Comparison of ENCODE assay signal across 30 mouse cellular contexts in the genomic region with DNA sequence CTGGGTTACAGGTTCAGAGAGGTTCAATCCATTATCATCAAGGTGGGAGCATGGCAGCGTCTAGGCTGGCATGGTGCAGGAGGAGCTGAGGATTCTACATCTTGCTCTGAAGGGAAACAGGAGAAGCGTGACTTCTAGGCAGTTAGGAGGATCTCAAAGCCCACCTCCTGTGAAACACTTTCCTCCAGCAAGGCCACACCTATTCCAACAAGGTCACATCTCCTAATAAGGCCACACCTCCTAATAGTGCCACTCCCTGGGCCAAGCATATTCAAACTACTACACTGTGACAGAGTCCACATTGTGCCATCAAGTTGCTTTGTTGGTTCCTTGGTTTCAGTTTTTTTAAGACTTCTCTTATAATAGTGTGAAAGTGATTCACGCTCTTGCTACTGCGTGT. TPM values are rescaled to one million over a fixed set of nuclear protein-coding genes. Genes with fewer than 3 reads are reported as not detected.
DNase-seq lines count a peak whose midpoint lies in the region; ATAC-seq and TF ChIP-seq lines count a peak whose summit lies in the region.
"Had no signal": no experiment of that assay in that cellular context is flagged by ENCODE, and none has a peak within 500 bp of the region (broad histone marks: within the 10 kb centered on the region; RNA-seq: fewer than 3 reads in every experiment).

No protein-coding gene starts in this region.

- TF ChIP-seq EP300 in ES-Bruce4 (IDR thresholded peaks at IDR 0.05; ENCODE audit: insufficient read depth, low read depth, low read length), result peak; percentile 87

- H3K36me3 ChIP-seq in ES-Bruce4 (ENCODE audit: control insufficient read depth, insufficient read depth, low read length, poor library complexity, severe bottlenecking), result peaks cover 35% of the 10 kb centered on the region
- peaks cover 23% of the 10 kb centered on the region for H3K36me3 ChIP-seq in ES-E14 (ENCODE audit: control insufficient read depth, insufficient read depth, low read length, poor library complexity, severe bottlenecking)
- H3K36me3 ChIP-seq in intestine, embryonic 15.5 days, result no peaks in the 10 kb centered on the region
- no peaks in the 10 kb centered on the region for H3K36me3 ChIP-seq in small intestine, adult 2 months (ENCODE audit: control insufficient read depth, insufficient read depth, low read length)
- H3K36me3 ChIP-seq in hindbrain, postnatal 0 days (ENCODE audit: insufficient read depth, low read length), result no peaks in the 10 kb centered on the region; the same call in 1 of the 2 replicates

- 86% methylated on average over 4 of the region's 4 CpGs for WGBS in intestine, embryonic 15.5 days
- 38% methylated on average over 4 of the region's 4 CpGs for WGBS in small intestine, adult 2 months
- 95% methylated on average over 4 of the region's 4 CpGs for WGBS in hindbrain, postnatal 0 days

- in situ Hi-C loops in ES-E14 (cut with MboI; ENCODE audit: low sequenced_read_pairs in 2 of 2, unreplicated experiment in 2 of 2), result no loop called here

- DNase-seq in ES-E14 (ENCODE audit: low read depth, low spot score), result peak; percentile 61
- no peak for DNase-seq in ovary, postnatal 36 days (ENCODE audit: low spot score)
- DNase-seq in hindbrain, postnatal 0 days (ENCODE audit: low spot score), result no peak
- no peak for DNase-seq in testis, postnatal 10 days (ENCODE audit: low spot score)
- DNase-seq: adrenal gland, adult 2 months; adrenal gland, postnatal 14 days; cerebellum, adult 11-12 months; cerebellum, adult 8-10 months; cerebellum, postnatal 10 days; cerebellum, postnatal 36 days; embryo, embryonic 11 days; gastrocnemius, postnatal 36 days; heart, adult 2 months; heart, postnatal 14 days; heart, postnatal 4 days; kidney, adult 11 months; kidney, adult 8-10 months had no signal

- H3K9me3 ChIP-seq in ES-Bruce4 (replicated peaks; ENCODE audit: control insufficient read depth, insufficient read depth, low read length, poor library complexity, severe bottlenecking), result no peaks in the 10 kb centered on the region
- no peaks in the 10 kb centered on the region for H3K9me3 ChIP-seq in ES-E14 (ENCODE audit: control insufficient read depth, insufficient read depth, low read depth, low read length)
- no peaks in the 10 kb centered on the region for H3K9me3 ChIP-seq in intestine, embryonic 15.5 days
- H3K9me3 ChIP-seq in hindbrain, postnatal 0 days (ENCODE audit: low read length), result no peaks in the 10 kb centered on the region
- H3K9me3 ChIP-seq: embryonic facial prominence, embryonic 10.5 days; forebrain, embryonic 10.5 days; forebrain, embryonic 13.5 days; heart, embryonic 10.5 days; heart, embryonic 13.5 days; hindbrain, embryonic 12.5 days; hindbrain, embryonic 15.5 days had no signal

- no peak overlapping the region for H3K4me3 ChIP-seq in ES-Bruce4 (ENCODE audit: low read depth, low read length)
- 0 out of 4 replicates have a peak overlapping the region, but pooled peaks of 1 of the 2 experiments have one; percentile 29 for H3K4me3 ChIP-seq in ES-E14 (ENCODE audit: insufficient read depth in 1 of 2, low read depth in 1 of 2, low read length in 2 of 2, poor library complexity in 1 of 2, severe bottlenecking in 1 of 2)
- no peak overlapping the region for H3K4me3 ChIP-seq in intestine, embryonic 15.5 days (replicated peaks)
- no peak overlapping the region for H3K4me3 ChIP-seq in small intestine, adult 2 months (ENCODE audit: low read depth, low read length)
- H3K4me3 ChIP-seq in hindbrain, postnatal 0 days (ENCODE audit: low read length), result no peak overlapping the region
- H3K4me3 ChIP-seq: embryonic facial prominence, embryonic 10.5 days; embryonic facial prominence, embryonic 13.5 days; forebrain, embryonic 10.5 days; forebrain, embryonic 13.5 days; heart, adult 2 months; heart, embryonic 10.5 days; heart, embryonic 13.5 days; hindbrain, embryonic 12.5 days; hindbrain, embryonic 15.5 days had no signal

- H3K4me2 ChIP-seq in intestine, embryonic 15.5 days (replicated peaks), result no peak overlapping the region
- no peak overlapping the region for H3K4me2 ChIP-seq in hindbrain, postnatal 0 days (ENCODE audit: low read depth, low read length)
- H3K4me2 ChIP-seq: embryonic facial prominence, embryonic 13.5 days; forebrain, embryonic 13.5 days; heart, embryonic 13.5 days; hindbrain, embryonic 12.5 days; hindbrain, embryonic 15.5 days had no signal

- ATAC-seq in intestine, embryonic 15.5 days, result peak; percentile 80
- ATAC-seq in hindbrain, postnatal 0 days, result no peak
- ATAC-seq: CD4-positive, CD25-positive, alpha-beta regulatory T cell, adult 4 months; forebrain, embryonic 13.5 days; forebrain, embryonic 16.5 days had no signal

- no peaks in the 10 kb centered on the region for H3K27me3 ChIP-seq in ES-Bruce4 (ENCODE audit: control insufficient read depth, insufficient read depth, low read length, poor library complexity, severe bottlenecking)
- no peaks in the 10 kb centered on the region for H3K27me3 ChIP-seq in intestine, embryonic 15.5 days (replicated peaks)
- H3K27me3 ChIP-seq in small intestine, adult 2 months (ENCODE audit: control insufficient read depth, insufficient read depth, low read length), result no peaks in the 10 kb centered on the region
- H3K27me3 ChIP-seq in hindbrain, postnatal 0 days (ENCODE audit: insufficient read depth, low read length), result no peaks in the 10 kb centered on the region
- H3K27me3 ChIP-seq: embryonic facial prominence, embryonic 13.5 days; forebrain, embryonic 13.5 days; heart, embryonic 13.5 days; hindbrain, embryonic 12.5 days; hindbrain, embryonic 15.5 days had no signal

- no peak overlapping the region for H3K9ac ChIP-seq in ES-Bruce4 (ENCODE audit: low read depth, poor library complexity, severe bottlenecking)
- H3K9ac ChIP-seq in ES-E14 (ENCODE audit: insufficient read depth, low read depth, low read length, poor library complexity, severe bottlenecking), result no peak overlapping the region
- no peak overlapping the region for H3K9ac ChIP-seq in intestine, embryonic 15.5 days
- H3K9ac ChIP-seq in hindbrain, postnatal 0 days (replicated peaks; ENCODE audit: low read length), result no peak overlapping the region
- H3K9ac ChIP-seq: embryonic facial prominence, embryonic 13.5 days; forebrain, embryonic 13.5 days; heart, embryonic 13.5 days; hindbrain, embryonic 12.5 days; hindbrain, embryonic 15.5 days had no signal

- H3K27ac ChIP-seq in ES-Bruce4 (ENCODE audit: insufficient read depth, low read length) (peak overlapping the region; percentile 65; the same call in 1 of the 2 replicates), ES-E14 (ENCODE audit: insufficient read depth, low read depth, low read length, poor library complexity, severe bottlenecking) (peak overlapping the region; percentile 69; the same call in 1 of the 2 replicates)
- no peak overlapping the region for H3K27ac ChIP-seq in intestine, embryonic 15.5 days
- peak overlapping the region; percentile 95 for H3K27ac ChIP-seq in small intestine, adult 2 months (ENCODE audit: insufficient read depth, low read depth, low read length)
- no peak overlapping the region for H3K27ac ChIP-seq in hindbrain, postnatal 0 days
- H3K27ac ChIP-seq: embryonic facial prominence, embryonic 10.5 days; embryonic facial prominence, embryonic 13.5 days; forebrain, embryonic 10.5 days; forebrain, embryonic 13.5 days; heart, adult 2 months; heart, embryonic 10.5 days; heart, embryonic 13.5 days; hindbrain, embryonic 12.5 days; hindbrain, embryonic 15.5 days had no signal

- no peak for TF ChIP-seq POLR2A in ES-Bruce4 (IDR thresholded peaks at IDR 0.05; ENCODE audit: insufficient read depth, low read length)
- no peak for TF ChIP-seq POLR2A in small intestine, adult 2 months (IDR thresholded peaks at IDR 0.05; ENCODE audit: low read depth, low read length)

- no peak for TF ChIP-seq CTCF in ES-Bruce4 (IDR thresholded peaks at IDR 0.05; ENCODE audit: low read depth, low read length)
- TF ChIP-seq CTCF in small intestine, adult 2 months (IDR thresholded peaks at IDR 0.05; ENCODE audit: extremely low read depth, insufficient read length, insufficient replicate concordance, low read depth, low read length), result no peak
- no peak for TF ChIP-seq CTCF in hindbrain, postnatal 0 days (IDR thresholded peaks at IDR 0.05; ENCODE audit: low read depth)

- H3K4me1 ChIP-seq in ES-Bruce4 (ENCODE audit: control insufficient read depth, insufficient read depth, low read length) (peaks cover 2% of the 10 kb centered on the region), ES-E14 (ENCODE audit: control insufficient read depth in 2 of 2, insufficient read depth in 2 of 2, low read length in 2 of 2, poor library complexity in 1 of 2) (peaks cover 18 to 19% of the 10 kb centered on the region in 2 experiments)
- H3K4me1 ChIP-seq in intestine, embryonic 15.5 days (replicated peaks), result peaks cover 9% of the 10 kb centered on the region; the same call in 1 of the 2 replicates
- H3K4me1 ChIP-seq in small intestine, adult 2 months (ENCODE audit: control insufficient read depth, insufficient read depth, insufficient read length, low read length), result peaks cover 41% of the 10 kb centered on the region
- no peaks in the 10 kb centered on the region; the same call in 1 of the 2 replicates for H3K4me1 ChIP-seq in hindbrain, postnatal 0 days (ENCODE audit: insufficient read depth, low read length)
- H3K4me1 ChIP-seq: hindbrain, embryonic 12.5 days; hindbrain, embryonic 15.5 days had no signal

TF ChIP-seq in ES-E14, 5 proteins besides CTCF, POLR2A, EP300 and RAD21:
- no peak for TF ChIP-seq CHD2 (IDR thresholded peaks at IDR 0.05; ENCODE audit: low read depth, low read length)
- no peak for TF ChIP-seq ZC3H11A (IDR thresholded peaks at IDR 0.05; ENCODE audit: borderline replicate concordance, low read depth, low read length)
- TF ChIP-seq MAFK (IDR thresholded peaks at IDR 0.05; ENCODE audit: insufficient read depth, low read depth, low read length), result no peak
- TF ChIP-seq HCFC1 (IDR thresholded peaks at IDR 0.05; ENCODE audit: borderline replicate concordance, insufficient read depth, low read length), result no peak
- no peak for TF ChIP-seq ZNF384 (IDR thresholded peaks at IDR 0.05; ENCODE audit: low read depth, low read length)

RNA-seq across cellular contexts. Expression of a gene that starts 42.9 kb away (rescaled TPM):
- 124 TPM in 2 replicates for polyA plus RNA-seq in ES-Bruce4 (2011; ENCODE audit: insufficient read depth, insufficient read length, low read depth, missing spikeins)
- total RNA-seq in ES-E14 (2012; rRNA removed), result 109 and 118 TPM in 2 replicates
- 46.4 and 47.8 TPM in 2 replicates for polyA plus RNA-seq in intestine, embryonic 15.5 days (2015; fragmentation: Nextera tagmentation; extraction: Ambion mirVana)
- polyA plus RNA-seq in small intestine, adult 2 months (2012; rRNA removed), result 25.3 and 56.2 TPM in 2 replicates
- total RNA-seq in hindbrain, postnatal 0 days (2014; rRNA removed), result 49.3 and 56.1 TPM in 2 replicates
- 38.0 and 40.8 TPM in 2 replicates for polyA plus RNA-seq in hindbrain, postnatal 0 days (2015; fragmentation: Nextera tagmentation; extraction: Ambion mirVana)

Comparison
In these comparisons a context has a peak if more than half of its experiments do, and no peak if none do; other contexts are left out.
1. H3K27ac ChIP-seq: peak in ES-Bruce4 (single experiment), ES-E14 (single experiment) and small intestine, adult 2 months (single experiment); none in intestine, embryonic 15.5 days (single experiment) and hindbrain, postnatal 0 days (single experiment).